Mouse (Mus musculus): Measurements from ENCODE around the gene Cox4i2.
A peak's percentile ranks its signal among the peaks of the same experiment; 100 is the strongest.

Cox4i2 gene

DNA sequence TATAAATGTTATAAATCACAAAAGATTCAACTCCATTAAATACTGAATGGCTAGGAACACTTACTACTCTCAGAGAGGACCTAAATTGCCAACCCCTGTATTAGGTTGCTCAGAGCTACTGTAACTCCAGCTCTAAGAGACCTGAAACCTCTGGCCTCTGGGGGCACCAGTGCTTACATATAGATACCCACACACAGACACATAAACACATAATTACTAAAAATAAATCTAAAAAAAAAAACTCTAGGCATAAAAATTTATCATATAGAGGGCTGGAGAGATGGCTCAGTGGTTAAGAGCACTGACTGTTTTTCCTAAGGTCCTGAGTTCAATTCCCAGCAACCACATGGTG is 46.8 kb downstream of the Cox4i2 start:
- no peak for DNase-seq (ENCODE audit: low spot score in 2 of 2)

GRCm38 (mm10) chr2:152802303-152802702 is 48.3 kb downstream of the Cox4i2 start:
- no peak for DNase-seq (ENCODE audit: low spot score in 2 of 2)

GRCm38 (mm10) chr2:152803081-152803480 is 49.1 kb downstream of the Cox4i2 start:
- DNase-seq (ENCODE audit: low spot score in 2 of 2): no peak

GRCm38 (mm10) chr2:152804408-152805110 is 50.6 kb downstream of the Cox4i2 start:
- peak in 1 of 2 experiments; percentile 21 for DNase-seq (ENCODE audit: low spot score in 2 of 2)

DNA sequence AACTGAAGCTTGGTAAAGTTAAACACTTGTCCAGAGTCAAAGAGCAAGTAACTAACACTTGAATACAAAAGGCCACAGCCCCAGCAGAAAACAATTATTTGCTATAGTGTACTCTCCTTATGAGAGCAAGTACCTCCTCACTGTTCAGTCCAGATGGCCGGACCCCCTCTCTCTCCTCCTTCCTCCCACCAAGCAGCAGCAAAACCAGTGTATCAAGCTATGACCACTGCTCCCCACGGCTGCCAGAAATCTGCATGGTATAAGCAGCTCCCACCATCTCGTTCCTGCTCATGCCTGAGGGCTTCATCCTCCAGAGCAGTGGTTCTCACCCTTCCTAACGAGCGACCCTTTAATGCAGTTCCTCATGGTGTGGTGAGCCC is 51.1 kb downstream of the Cox4i2 start:
- no peak for DNase-seq (ENCODE audit: low spot score in 2 of 2)

DNA sequence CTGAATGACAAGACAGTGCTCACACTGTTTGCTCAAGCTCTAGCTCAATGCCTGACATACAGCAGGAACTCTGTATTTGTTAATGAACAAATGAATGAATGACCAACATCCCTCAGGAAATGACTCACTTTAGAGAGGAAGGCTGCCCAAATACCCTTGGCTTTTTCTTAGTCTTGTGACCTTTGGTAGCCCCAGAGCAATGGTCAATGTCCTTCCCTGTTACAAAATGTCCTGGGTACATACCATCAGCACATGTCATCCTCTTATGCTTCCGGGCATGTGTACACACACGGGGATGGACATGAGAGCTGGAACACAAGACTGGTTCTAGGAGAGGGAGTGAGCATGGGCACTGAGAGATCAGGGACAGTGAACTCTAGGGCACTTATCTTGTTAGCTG is 52.1 kb downstream of the Cox4i2 start:
- no peak for DNase-seq (ENCODE audit: low spot score in 2 of 2)

GRCm38 (mm10) chr2:152808178-152808577 is 54.2 kb downstream of the Cox4i2 start:
- DNase-seq (ENCODE audit: low spot score in 2 of 2): no peak

GRCm38 (mm10) chr2:152810158-152810941 is 56.4 kb downstream of the Cox4i2 start:
- DNase-seq (ENCODE audit: low spot score in 2 of 2): peak in 1 of 2 experiments; percentile 58

DNA sequence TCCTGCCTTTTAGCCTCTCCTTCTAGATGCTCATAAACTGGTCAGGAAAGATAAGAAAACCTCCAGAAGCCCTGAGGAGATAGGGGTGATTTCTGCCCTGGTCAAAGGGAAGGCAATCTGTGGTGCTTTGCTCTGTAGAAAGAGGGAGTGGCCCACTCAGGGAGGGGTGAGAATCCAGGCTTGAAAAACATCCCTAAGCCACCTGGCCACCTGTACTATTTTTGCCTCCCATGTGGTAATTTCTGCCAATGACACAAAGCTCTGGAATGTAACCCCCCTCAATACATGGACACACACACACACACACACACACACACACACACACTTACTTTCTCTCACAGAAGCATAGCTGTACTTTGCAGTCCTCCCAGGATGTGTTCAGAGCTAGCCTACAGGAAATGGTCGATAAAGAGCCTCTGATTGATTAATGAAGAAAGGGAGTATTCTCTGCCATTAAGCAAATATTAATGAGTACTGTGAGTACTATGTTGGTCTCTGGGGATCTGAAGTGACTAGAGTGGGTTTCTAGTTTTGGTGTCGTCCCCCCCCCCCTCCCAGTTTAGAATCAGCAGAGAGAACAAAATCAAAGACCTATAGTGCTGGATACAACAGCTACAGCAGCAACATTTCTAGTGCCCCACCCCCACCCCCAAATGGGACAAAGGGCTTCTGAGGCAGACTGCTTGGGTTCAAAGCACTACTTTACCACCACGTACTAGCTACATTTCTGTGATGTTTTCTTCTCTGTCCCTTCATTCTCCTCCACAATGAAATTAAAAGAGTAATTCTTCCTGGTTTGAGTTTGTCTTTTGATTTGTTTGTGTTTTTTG is 57.6 kb downstream of the Cox4i2 start:
- DNase-seq (ENCODE audit: low spot score in 2 of 2): peak in 1 of 2 experiments; percentile 61

DNA sequence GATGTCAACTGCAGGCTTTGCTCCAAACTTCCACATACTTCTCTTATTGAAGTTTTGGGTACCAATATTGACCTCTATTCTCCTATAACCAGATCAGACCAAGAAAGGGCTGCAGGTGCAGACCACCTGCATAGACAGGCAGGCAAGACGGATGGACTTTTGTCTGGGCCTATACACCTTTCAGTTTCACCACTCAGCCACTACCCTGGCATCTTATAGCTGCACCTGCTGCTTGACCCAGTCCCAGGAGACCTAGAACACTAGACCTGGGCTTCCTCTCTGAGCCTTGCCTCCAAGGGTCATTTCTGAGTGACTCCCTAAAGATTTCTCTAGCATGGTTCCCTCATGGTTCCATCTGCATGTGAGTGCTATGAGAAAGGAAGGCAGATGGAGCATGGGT is 59.3 kb downstream of the Cox4i2 start:
- peak; percentile 21 to 39 for DNase-seq (ENCODE audit: low spot score in 2 of 2)

DNA sequence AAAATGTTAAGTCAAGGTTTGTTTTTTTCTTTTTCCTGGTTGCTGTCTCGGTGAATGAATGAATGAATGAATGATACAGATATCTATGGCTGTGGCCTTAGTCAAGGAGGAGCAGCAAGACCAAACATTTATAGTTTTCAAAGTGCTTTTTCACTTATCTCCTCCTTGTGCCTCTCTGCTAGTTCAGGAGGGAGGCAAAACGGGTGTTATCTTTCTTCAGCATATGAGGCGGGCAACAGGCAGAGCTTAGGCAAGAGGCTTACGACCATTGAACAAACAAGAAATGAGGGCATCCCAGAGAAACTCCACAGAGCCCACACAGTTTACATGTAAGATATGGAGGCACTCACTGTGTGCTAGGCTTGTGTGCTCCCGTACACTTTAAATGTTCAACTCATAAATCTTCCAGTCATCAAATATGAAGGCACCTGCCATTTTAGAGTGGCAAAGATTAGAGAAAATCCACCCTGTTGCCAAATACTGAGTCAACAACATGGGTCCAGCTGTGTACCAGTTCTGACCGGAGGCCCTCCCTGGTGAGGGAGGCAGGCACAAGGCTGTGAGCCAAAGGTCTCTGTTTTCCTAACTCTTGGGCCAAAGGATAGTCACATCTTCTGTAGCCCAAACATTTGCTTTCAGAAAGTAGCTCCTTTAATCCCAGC is 60.4 kb downstream of the Cox4i2 start:
- peak; percentile 53 to 63 for DNase-seq (ENCODE audit: low spot score in 2 of 2)
